In genomic region chr3:88410645-88411031, GRCm38 (mm10) we compare ENCODE assay signal across 8 mouse cellular contexts. TPM values are rescaled to one million over a fixed set of nuclear protein-coding genes. Genes with fewer than 3 reads are reported as not detected.
DNase-seq lines count a peak whose midpoint lies in the region; ATAC-seq and TF ChIP-seq lines count a peak whose summit lies in the region.

No protein-coding gene starts in this region.

- TF ChIP-seq POLR2A in kidney, adult 2 months (IDR thresholded peaks at IDR 0.05; ENCODE audit: low read depth, low read length), result no peak

- peak overlapping the region; percentile 83; the same call in 1 of the 2 replicates for H3K9ac ChIP-seq in hindbrain, embryonic 13.5 days
- peak overlapping the region; percentile 61 for H3K9ac ChIP-seq in lung, embryonic 16.5 days (ENCODE audit: low read length)

- peak overlapping the region; percentile 76 for H3K4me2 ChIP-seq in hindbrain, embryonic 13.5 days
- H3K4me2 ChIP-seq in lung, embryonic 16.5 days (ENCODE audit: low read depth, low read length), result peak overlapping the region; percentile 65

- H3K4me3 ChIP-seq in kidney, adult 2 months (ENCODE audit: insufficient read depth, low read depth, low read length), result peak overlapping the region; percentile 33
- H3K4me3 ChIP-seq in brown adipose tissue, adult 24 weeks (ENCODE audit: insufficient read depth, low read depth, low read length), result peak overlapping the region; percentile 34
- peak overlapping the region; percentile 61 for H3K4me3 ChIP-seq in hindbrain, embryonic 13.5 days
- H3K4me3 ChIP-seq in lung, embryonic 16.5 days (ENCODE audit: low read length), result peak overlapping the region; percentile 79

- H3K36me3 ChIP-seq in kidney, adult 2 months (ENCODE audit: control insufficient read depth, insufficient read depth, low read length), result no peaks in the 10 kb centered on the region; the same call in 1 of the 2 replicates
- H3K36me3 ChIP-seq in hindbrain, embryonic 13.5 days, result peaks cover 46% of the 10 kb centered on the region
- H3K36me3 ChIP-seq in lung, embryonic 16.5 days (ENCODE audit: control insufficient read depth, insufficient read depth, low read length), result peaks cover 5% of the 10 kb centered on the region; the same call in 1 of the 2 replicates

- no peak for ATAC-seq in hindbrain, embryonic 13.5 days (ENCODE audit: low FRiP score)
- no peak for ATAC-seq in lung, embryonic 16.5 days (ENCODE audit: low read depth)

- H3K27ac ChIP-seq in kidney, adult 2 months (ENCODE audit: insufficient read depth, low read depth, low read length), result peak overlapping the region; percentile 88
- H3K27ac ChIP-seq in brown adipose tissue, adult 24 weeks (replicated peaks; ENCODE audit: low read depth, low read length), result peak overlapping the region; percentile 79
- peak overlapping the region; percentile 92; the same call in 1 of the 2 replicates for H3K27ac ChIP-seq in hindbrain, embryonic 13.5 days
- peak overlapping the region; percentile 67 for H3K27ac ChIP-seq in lung, embryonic 16.5 days (ENCODE audit: low read length)

- H3K9me3 ChIP-seq in hindbrain, embryonic 13.5 days, result no peaks in the 10 kb centered on the region
- no peaks in the 10 kb centered on the region for H3K9me3 ChIP-seq in lung, embryonic 16.5 days (ENCODE audit: control insufficient read depth, low read length)

- WGBS in kidney, adult 2 months, result 20% methylated on average over 7 of the region's 7 CpGs
- WGBS in hindbrain, embryonic 13.5 days, result 31% methylated on average over 7 of the region's 7 CpGs
- WGBS in lung, embryonic 16.5 days, result 15% methylated on average over 7 of the region's 7 CpGs

- peaks cover 5% of the 10 kb centered on the region; the same call in 1 of the 2 replicates for H3K4me1 ChIP-seq in kidney, adult 2 months (ENCODE audit: control insufficient read depth, insufficient read depth, low read length)
- peaks cover 6% of the 10 kb centered on the region; the same call in 1 of the 2 replicates for H3K4me1 ChIP-seq in brown adipose tissue, adult 24 weeks (ENCODE audit: control insufficient read depth, insufficient read depth, insufficient read length, low read length)
- H3K4me1 ChIP-seq in hindbrain, embryonic 13.5 days (replicated peaks), result peaks cover 27% of the 10 kb centered on the region
- peaks cover 17% of the 10 kb centered on the region for H3K4me1 ChIP-seq in lung, embryonic 16.5 days (replicated peaks; ENCODE audit: control insufficient read depth, insufficient read depth, low read length)

- no peak for TF ChIP-seq CTCF in kidney, adult 2 months (conservative IDR thresholded peaks at IDR 0.05; ENCODE audit: insufficient read depth, insufficient read length, low read depth, low read length)

- H3K27me3 ChIP-seq in kidney, adult 2 months (replicated peaks; ENCODE audit: control insufficient read depth, insufficient read depth, low read length), result no peaks in the 10 kb centered on the region
- H3K27me3 ChIP-seq in hindbrain, embryonic 13.5 days, result no peaks in the 10 kb centered on the region
- no peaks in the 10 kb centered on the region for H3K27me3 ChIP-seq in lung, embryonic 16.5 days (ENCODE audit: control insufficient read depth, insufficient read depth, low read depth, low read length)

- no peak for DNase-seq in kidney, adult 2 months
- DNase-seq in kidney, adult 8-10 months, result no peak
- DNase-seq in right cerebral cortex, adult 18-20 months, result no peak
- no peak for DNase-seq in T-cell, adult 2 months (ENCODE audit: low spot score)
- DNase-seq in retina, postnatal 1 day, result no peak

RNA-seq across cellular contexts. Expression of gene Pmf1, which starts 0.5 kb away (rescaled TPM):
- polyA plus RNA-seq in kidney, adult 2 months (2012; rRNA removed), result 33.9 and 34.4 TPM in 2 replicates
- 25.1 and 30.8 TPM in 2 replicates for polyA plus RNA-seq in brown adipose tissue, adult 24 weeks (2012; ENCODE audit: insufficient read depth, insufficient read length, missing spikeins)
- polyA plus RNA-seq in hindbrain, embryonic 13.5 days (2015; fragmentation: Nextera tagmentation; extraction: Ambion mirVana), result 36.9 and 37.8 TPM in 2 replicates
- 130 and 147 TPM in 2 replicates for polyA plus RNA-seq in lung, embryonic 16.5 days (2015; fragmentation: Nextera tagmentation; extraction: Ambion mirVana)

RNA-seq across cellular contexts. Expression of gene Slc25a44, which starts 14.3 kb away (rescaled TPM):
- polyA plus RNA-seq in kidney, adult 2 months (2012; rRNA removed), result 38.3 and 42.7 TPM in 2 replicates
- 71.0 and 78.1 TPM in 2 replicates for polyA plus RNA-seq in brown adipose tissue, adult 24 weeks (2012; ENCODE audit: insufficient read depth, insufficient read length, missing spikeins)
- polyA plus RNA-seq in hindbrain, embryonic 13.5 days (2015; fragmentation: Nextera tagmentation; extraction: Ambion mirVana), result 32.5 and 32.8 TPM in 2 replicates
- 15.2 and 16.0 TPM in 2 replicates for polyA plus RNA-seq in lung, embryonic 16.5 days (2015; fragmentation: Nextera tagmentation; extraction: Ambion mirVana)

RNA-seq across cellular contexts. Expression of gene Bglap, which starts 26.4 kb away (rescaled TPM):
- 0.61 TPM in 1 of 2 replicates, not detected in the other for polyA plus RNA-seq in kidney, adult 2 months (2012; rRNA removed)
- polyA plus RNA-seq in brown adipose tissue, adult 24 weeks (2012; ENCODE audit: insufficient read depth, insufficient read length, missing spikeins), result not detected in 2 replicates
- not detected in 2 replicates for polyA plus RNA-seq in hindbrain, embryonic 13.5 days (2015; fragmentation: Nextera tagmentation; extraction: Ambion mirVana)
- polyA plus RNA-seq in lung, embryonic 16.5 days (2015; fragmentation: Nextera tagmentation; extraction: Ambion mirVana), result 0.94 TPM in 1 of 2 replicates, not detected in the other

RNA-seq across cellular contexts. Expression of gene Bglap2, which starts 32.1 kb away (rescaled TPM):
- not detected in 2 replicates for polyA plus RNA-seq in kidney, adult 2 months (2012; rRNA removed)
- not detected in 2 replicates for polyA plus RNA-seq in brown adipose tissue, adult 24 weeks (2012; ENCODE audit: insufficient read depth, insufficient read length, missing spikeins)
- polyA plus RNA-seq in hindbrain, embryonic 13.5 days (2015; fragmentation: Nextera tagmentation; extraction: Ambion mirVana), result not detected in 2 replicates
- polyA plus RNA-seq in lung, embryonic 16.5 days (2015; fragmentation: Nextera tagmentation; extraction: Ambion mirVana), result 0.43 TPM in 1 of 2 replicates, not detected in the other

RNA-seq across cellular contexts. Expression of gene Bglap3, which starts 38.1 kb away (rescaled TPM):
- polyA plus RNA-seq in kidney, adult 2 months (2012; rRNA removed), result 3.2 and 3.5 TPM in 2 replicates
- polyA plus RNA-seq in brown adipose tissue, adult 24 weeks (2012; ENCODE audit: insufficient read depth, insufficient read length, missing spikeins), result not detected in 2 replicates
- 0.19 TPM in 1 of 2 replicates, not detected in the other for polyA plus RNA-seq in hindbrain, embryonic 13.5 days (2015; fragmentation: Nextera tagmentation; extraction: Ambion mirVana)
- polyA plus RNA-seq in lung, embryonic 16.5 days (2015; fragmentation: Nextera tagmentation; extraction: Ambion mirVana), result 0.13 TPM in 1 of 2 replicates, not detected in the other
